Mouse (Mus musculus) layer of hippocampus, adult 18-20 months (tissue): ENCODE measurements around the gene Slc22a17. TPM values are rescaled to one million over a fixed set of nuclear protein-coding genes. Genes with fewer than 3 reads are reported as not detected.
A peak's percentile ranks its signal among the peaks of the same experiment; 100 is the strongest.

Experiments
- DNase-seq, 2 experiments: peaks; one replicate each; pipeline ENCODE4 v3.0.0; 2022; ENCODE audit warnings: low spot score in 2 of 2
- microRNA-seq, 2 experiments: library from miRNA; unstranded; fragments of <30 nt; microRNA quantifications; one replicate each; pipeline ENCODE4 v1.2.0; 2021
- total RNA-seq, 2 experiments: library from RNA; stranded (reverse); gene quantifications; 2 replicates each; pipeline ENCODE4 v1.2.3; 2021

Gene Slc22a17
- total RNA-seq, 2 experiments from 2014 or later: 691 to 697 TPM

DNA sequence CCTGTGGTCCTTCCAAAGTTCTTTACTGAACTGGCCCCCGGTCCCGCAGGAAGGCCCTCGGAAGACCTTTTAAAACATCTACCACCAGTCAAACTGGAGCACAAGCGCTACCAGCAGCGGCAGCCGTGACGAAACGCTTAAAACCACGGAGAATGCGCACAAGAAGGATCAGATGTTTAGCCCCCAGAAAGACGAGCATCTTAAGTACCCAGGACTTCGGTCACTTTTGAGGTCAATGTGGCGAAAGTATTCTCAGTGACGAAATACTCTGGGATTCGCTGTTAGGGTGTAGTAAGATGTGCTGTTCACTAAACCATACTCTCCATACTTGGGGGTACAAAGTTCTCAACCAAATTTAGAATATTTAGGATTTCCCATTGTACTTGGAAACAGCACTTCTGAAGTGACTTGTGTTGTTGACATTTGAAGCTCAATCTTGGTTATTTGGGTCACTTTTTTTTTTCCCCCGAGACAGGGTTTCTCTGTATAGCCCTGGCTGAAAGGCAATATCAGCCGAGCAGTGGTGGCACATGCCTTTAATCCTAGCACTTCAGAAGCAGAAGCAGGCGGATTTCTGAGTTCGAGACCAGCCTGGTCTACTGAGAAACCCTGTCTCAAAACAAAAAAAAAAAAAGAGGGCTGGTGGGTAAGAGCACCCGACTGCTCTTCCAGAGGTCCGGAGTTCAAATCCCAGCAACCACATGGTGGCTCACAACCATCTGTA is 48.5 kb downstream of the Slc22a17 start:
- DNase-seq: no peak

DNA sequence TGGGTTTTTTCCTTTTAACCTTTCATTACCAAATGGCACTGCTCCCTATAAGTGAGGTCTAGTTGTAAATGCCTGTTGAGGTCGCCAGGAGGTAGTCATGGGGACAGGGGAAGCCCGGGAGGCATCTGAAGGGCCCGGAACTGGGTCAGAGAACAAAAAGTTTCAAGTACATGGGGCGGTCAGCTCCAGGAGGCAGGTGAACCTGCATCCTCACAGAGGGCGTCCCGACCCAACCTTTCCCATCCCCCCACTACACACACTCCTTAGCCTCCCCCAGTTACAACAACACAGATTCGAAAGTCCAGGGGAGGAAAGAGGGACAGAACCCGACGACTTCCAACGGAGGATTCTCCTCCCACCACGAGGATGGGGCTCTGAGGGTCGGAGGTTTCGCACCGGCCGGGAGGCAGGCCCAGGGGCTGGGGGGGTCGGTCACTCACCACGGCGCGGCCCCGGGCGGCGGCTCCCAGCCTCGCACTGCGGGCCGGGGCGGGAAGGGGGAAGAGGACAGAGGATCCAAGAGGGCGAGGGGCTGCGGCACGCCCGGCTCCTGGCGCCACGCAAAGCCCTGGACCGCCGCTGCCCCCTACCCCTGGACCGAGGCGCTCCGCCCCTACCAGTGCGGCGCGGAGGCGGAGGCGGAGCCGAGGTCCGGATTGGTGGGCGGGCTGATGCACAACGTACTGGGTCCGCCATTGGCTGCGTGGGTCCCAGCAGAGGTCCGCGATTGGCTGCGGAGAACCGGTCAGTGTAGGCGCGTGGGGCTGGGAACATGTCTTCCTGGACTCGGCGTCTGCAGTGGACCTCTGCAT is 49.2 kb downstream of the Slc22a17 start:
- DNase-seq: peak; percentile 87 to 96

DNA sequence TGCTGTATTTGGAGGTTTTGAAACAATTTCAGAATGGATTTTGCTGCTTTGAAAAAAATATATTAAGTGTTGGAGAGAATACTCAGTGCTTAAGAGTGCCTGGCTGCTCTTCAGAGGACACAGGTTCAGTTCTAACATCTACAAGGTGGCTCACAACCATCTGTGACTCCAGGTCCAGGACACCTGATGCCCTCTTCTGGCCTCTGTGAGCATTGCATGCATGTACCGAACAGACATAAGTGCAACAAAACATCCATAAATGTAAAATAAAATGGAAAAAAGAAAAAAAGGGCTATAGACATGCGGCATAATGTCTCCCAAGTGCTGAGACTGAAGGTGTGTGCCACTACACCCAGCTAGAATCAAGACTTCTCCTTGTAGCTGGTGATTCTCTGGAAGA is 52.4 kb downstream of the Slc22a17 start:
- peak in 1 of 2 experiments; percentile 77 for DNase-seq

DNA sequence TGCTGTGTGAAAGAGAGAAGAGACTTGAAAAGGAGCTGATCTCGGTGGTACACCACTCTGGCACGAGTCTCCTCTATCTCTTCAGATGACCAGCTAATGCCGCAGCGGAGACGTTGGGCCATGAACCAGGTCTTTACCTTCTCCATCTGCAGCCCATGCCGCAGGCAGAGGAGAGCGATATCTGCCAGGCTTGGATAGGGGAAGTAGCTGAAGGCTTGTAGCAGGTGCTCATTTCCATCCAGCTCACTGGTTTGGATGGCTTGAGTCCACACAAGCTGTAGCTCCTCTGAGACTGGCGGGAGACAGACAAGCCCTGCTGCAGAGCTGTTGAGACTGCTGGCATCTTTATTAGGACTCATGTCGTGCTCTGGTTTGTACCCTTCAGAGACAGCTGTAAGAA is 55.0 kb downstream of the Slc22a17 start:
- peak in 1 of 2 experiments; percentile 23 for DNase-seq

DNA sequence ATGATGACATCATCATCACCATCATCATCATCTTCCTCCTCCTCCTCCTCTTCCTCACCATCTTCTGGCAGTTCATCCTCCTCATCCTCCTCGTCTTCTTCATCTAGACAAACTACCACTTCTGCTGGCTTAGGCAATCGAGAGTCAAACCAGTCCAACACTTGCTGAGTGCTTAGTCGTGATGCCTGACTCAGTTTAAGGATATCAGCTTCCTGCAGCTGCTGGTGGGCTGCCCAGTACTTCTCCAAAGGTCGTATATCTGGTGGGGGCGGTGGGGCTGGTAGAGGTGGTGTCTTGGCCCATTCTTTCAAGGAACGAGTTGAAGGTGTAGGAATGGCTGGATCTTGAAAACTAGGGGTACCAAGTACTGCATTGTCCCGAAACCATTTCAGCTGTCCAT is 56.2 kb downstream of the Slc22a17 start:
- DNase-seq: no peak

Small RNA genes lying within 50 kb of the gene (microRNA-seq; reads per million reads assigned to microRNA genes)
- 0.99 to 4.9 reads per million in 2 experiments for gene Mir208a

Other genes with a start within 250 kb of the Slc22a17 start
- gene 1700123O20Rik, start 226.9 kb downstream of the Slc22a17 start, total RNA-seq: 10 to 100 TPM; 23.4 to 24.4 TPM
- 100 to 1,000 TPM; 196 to 207 TPM for gene Acin1, start 226.2 kb downstream of the Slc22a17 start, total RNA-seq
- gene Gm29776, start 214.3 kb downstream of the Slc22a17 start, total RNA-seq: not detected
- gene Cebpe, start 201.0 kb downstream of the Slc22a17 start, total RNA-seq: not detected
- gene Slc7a8, start 131.2 kb downstream of the Slc22a17 start, total RNA-seq: 10 to 100 TPM; 52.3 to 53.1 TPM
- not detected for gene Rnf212b, start 99.0 kb downstream of the Slc22a17 start, total RNA-seq
- 10 to 100 TPM; 22.7 to 22.8 TPM for gene Homez, start 42.2 kb downstream of the Slc22a17 start, total RNA-seq
- 10 to 100 TPM; 19.3 to 19.7 TPM for gene Ppp1r3e, start 35.6 kb downstream of the Slc22a17 start, total RNA-seq
- 100 to 1,000 TPM; 121 to 124 TPM for gene Bcl2l2, start 29.8 kb downstream of the Slc22a17 start, total RNA-seq
- 1 to 10 TPM in 1 of 2 experiments, under 1 TPM in 1; 0.45 to 7.3 TPM for gene Gm20521, start 29.7 kb downstream of the Slc22a17 start, total RNA-seq
- 100 to 1,000 TPM; 227 to 252 TPM for gene Pabpn1, start 20.6 kb downstream of the Slc22a17 start, total RNA-seq
- 10 to 100 TPM in 1 of 2 experiments, 1 to 10 TPM in 1; 9.9 to 10.5 TPM for gene Efs, start 13.0 kb upstream of the Slc22a17 start, total RNA-seq
- gene Il25, start 19.6 kb upstream of the Slc22a17 start, total RNA-seq: not detected
- gene Cmtm5, start 23.1 kb upstream of the Slc22a17 start, total RNA-seq: 10 to 100 TPM; 77.1 to 86.1 TPM
- 1 to 10 TPM; 3.7 to 5.0 TPM for gene Myh6, start 53.8 kb upstream of the Slc22a17 start, total RNA-seq
- gene Gm17428, start 63.8 kb upstream of the Slc22a17 start, total RNA-seq: not detected
- gene Myh7, start 81.5 kb upstream of the Slc22a17 start, total RNA-seq: 10 to 100 TPM; 10.1 to 14.4 TPM
- 10 to 100 TPM; 30.2 to 32.7 TPM for gene Ngdn, start 102.3 kb upstream of the Slc22a17 start, total RNA-seq
- 10 to 100 TPM; 52.9 to 58.5 TPM for gene Zfhx2, start 179.2 kb upstream of the Slc22a17 start, total RNA-seq
- gene Thtpa, start 181.7 kb upstream of the Slc22a17 start, total RNA-seq: 10 to 100 TPM; 17.8 to 18.3 TPM
- gene Ap1g2, start 193.5 kb upstream of the Slc22a17 start, total RNA-seq: 10 to 100 TPM; 11.3 to 14.9 TPM
- 100 to 1,000 TPM; 423 to 433 TPM for gene Jph4, start 203.8 kb upstream of the Slc22a17 start, total RNA-seq